In genomic region chr12:78921421-78921820, GRCm38 (mm10) we compare ENCODE assay signal across 18 mouse cellular contexts.
"Had no signal": no experiment of that assay in that cellular context is flagged by ENCODE, and none has a peak within 500 bp of the region (broad histone marks: within the 10 kb centered on the region; RNA-seq: fewer than 3 reads in every experiment).

No protein-coding gene starts in this region.

- H3K4me2 ChIP-seq: hindbrain, embryonic 15.5 days; limb, embryonic 12.5 days; liver, embryonic 11.5 days; liver, embryonic 15.5 days; midbrain, embryonic 12.5 days; neural tube, embryonic 15.5 days had no signal

- ATAC-seq: lung, postnatal 0 days; midbrain, embryonic 16.5 days had no signal

- DNase-seq: kidney, adult 11 months; kidney, adult 9 months; kidney, postnatal 36 days; layer of hippocampus, adult 9-11 months; layer of hippocampus, postnatal 36 days; right cerebral cortex, adult 18-20 months; right cerebral cortex, postnatal 25 days; thymus, adult 2 months; thymus, postnatal 25 days had no signal

- H3K9ac ChIP-seq: hindbrain, embryonic 15.5 days; limb, embryonic 12.5 days; liver, embryonic 15.5 days; midbrain, embryonic 12.5 days; neural tube, embryonic 15.5 days had no signal

- H3K9me3 ChIP-seq: hindbrain, embryonic 15.5 days; limb, embryonic 12.5 days; liver, embryonic 15.5 days; megakaryocyte, embryonic 14.5 days; midbrain, embryonic 12.5 days; neural tube, embryonic 15.5 days had no signal

- H3K4me3 ChIP-seq: hindbrain, embryonic 15.5 days; limb, embryonic 12.5 days; liver, embryonic 15.5 days; megakaryocyte, embryonic 14.5 days; midbrain, embryonic 12.5 days; neural tube, embryonic 15.5 days had no signal

- H3K27me3 ChIP-seq: hindbrain, embryonic 15.5 days; limb, embryonic 12.5 days; megakaryocyte, embryonic 14.5 days; midbrain, embryonic 12.5 days; neural tube, embryonic 15.5 days had no signal

- H3K27ac ChIP-seq: hindbrain, embryonic 15.5 days; limb, embryonic 12.5 days; liver, embryonic 15.5 days; midbrain, embryonic 12.5 days; neural tube, embryonic 15.5 days had no signal

- H3K36me3 ChIP-seq: hindbrain, embryonic 15.5 days; limb, embryonic 12.5 days; midbrain, embryonic 12.5 days; neural tube, embryonic 15.5 days had no signal
